Mouse (Mus musculus): ENCODE data around the gene Hps6. TPM values are rescaled to one million over a fixed set of nuclear protein-coding genes. Genes with fewer than 3 reads are reported as not detected.
"Not testable (repeated sequence)": the region's sequence is repeated elsewhere in the genome, so short reads cannot be mapped to it uniquely, and the experiment has no call there.

Hps6 gene
- 2.5 and 3.7 TPM in 2 replicates for polyA plus RNA-seq (2014; fragmentation: Nextera tagmentation; extraction: Ambion mirVana)

- H3K27ac ChIP-seq (ENCODE audit: low read depth, low read length), result no peak within 1 kb of the TSS
- peak within 1 kb of the TSS; percentile 98 for H3K4me2 ChIP-seq (ENCODE audit: low read depth, low read length, severe bottlenecking)
- WGBS, result under 1% methylated on average over 70 of the region's 70 CpGs
- H3K4me3 ChIP-seq (ENCODE audit: low read depth, low read length), result peak within 1 kb of the TSS; percentile 55
- H3K27me3 ChIP-seq (ENCODE audit: control insufficient read depth, insufficient read depth, low read length), result peaks cover 5% of the 10 kb centered on the region; the same call in 1 of the 2 replicates
- DNase-seq (ENCODE audit: low spot score), result peak; percentile 83
- H3K4me1 ChIP-seq (replicated peaks; ENCODE audit: control insufficient read depth, insufficient read depth, low read length), result peaks cover 9% of the 10 kb centered on the region; the same call in 1 of the 2 replicates
- peak; percentile 73 for ATAC-seq (replicated peaks; ENCODE audit: low FRiP score)
- no peaks in the 10 kb centered on the region for H3K36me3 ChIP-seq (ENCODE audit: control insufficient read depth, insufficient read depth, low read length)
- H3K9ac ChIP-seq (ENCODE audit: low read length), result peak within 1 kb of the TSS; percentile 77
- no peaks in the 10 kb centered on the region for H3K9me3 ChIP-seq (ENCODE audit: control insufficient read depth, low read length)
Measured at GRCm38 (mm10) chr19:46003371-46004226, at the start of gene Hps6. TSS of gene Hps6 (plus strand) at chr19:46003508.

GRCm38 (mm10) chr19:45956736-45957135, 46.6 kb upstream of the Hps6 start:
- Histone ChIP-seq H3K4me1 (replicated peaks; ENCODE audit: control insufficient read depth, insufficient read depth, low read length) (no peaks in the 10 kb centered on the region), H3K4me3 (ENCODE audit: low read depth, low read length) (no peak overlapping the region), H3K27me3 (ENCODE audit: control insufficient read depth, insufficient read depth, low read length) (no peaks in the 10 kb centered on the region), H3K9ac (ENCODE audit: low read length) (no peak overlapping the region), H3K4me2 (ENCODE audit: low read depth, low read length, severe bottlenecking) (no peak overlapping the region), H3K9me3 (ENCODE audit: control insufficient read depth, low read length) (no peaks in the 10 kb centered on the region), H3K27ac (ENCODE audit: low read depth, low read length) (no peak overlapping the region), H3K36me3 (ENCODE audit: control insufficient read depth, insufficient read depth, low read length) (no peaks in the 10 kb centered on the region)
- DNase-seq (ENCODE audit: low spot score) (no peak), ATAC-seq (replicated peaks; ENCODE audit: low FRiP score) (no peak)
- WGBS, result 91% methylated on average over 7 of the region's 7 CpGs

- Histone ChIP-seq H3K4me3 (ENCODE audit: low read depth, low read length) (no peak overlapping the region), H3K4me1 (replicated peaks; ENCODE audit: control insufficient read depth, insufficient read depth, low read length) (no peaks in the 10 kb centered on the region), H3K9ac (ENCODE audit: low read length) (no peak overlapping the region), H3K9me3 (ENCODE audit: control insufficient read depth, low read length) (no peaks in the 10 kb centered on the region), H3K36me3 (ENCODE audit: control insufficient read depth, insufficient read depth, low read length) (no peaks in the 10 kb centered on the region), H3K4me2 (ENCODE audit: low read depth, low read length, severe bottlenecking) (no peak overlapping the region), H3K27ac (ENCODE audit: low read depth, low read length) (no peak overlapping the region), H3K27me3 (ENCODE audit: control insufficient read depth, insufficient read depth, low read length) (no peaks in the 10 kb centered on the region)
- 36% methylated on average over 5 of the region's 5 CpGs for WGBS
- ATAC-seq (replicated peaks; ENCODE audit: low FRiP score), result no peak
- DNase-seq (ENCODE audit: low spot score), result no peak
Measured at GRCm38 (mm10) chr19:45960770-45961169, 42.5 kb upstream of the Hps6 start.

GRCm38 (mm10) chr19:45984379-45984778, 18.9 kb upstream of the Hps6 start:
- no peak overlapping the region for H3K4me3 ChIP-seq (ENCODE audit: low read depth, low read length)
- no peak for ATAC-seq (replicated peaks; ENCODE audit: low FRiP score)

GRCm38 (mm10) chr19:45988238-45988637, 15.1 kb upstream of the Hps6 start:
- Histone ChIP-seq H3K9me3 (ENCODE audit: control insufficient read depth, low read length) (no peaks in the 10 kb centered on the region), H3K4me2 (ENCODE audit: low read depth, low read length, severe bottlenecking) (no peak overlapping the region), H3K27me3 (ENCODE audit: control insufficient read depth, insufficient read depth, low read length) (no peaks in the 10 kb centered on the region), H3K36me3 (ENCODE audit: control insufficient read depth, insufficient read depth, low read length) (no peaks in the 10 kb centered on the region), H3K9ac (ENCODE audit: low read length) (no peak overlapping the region), H3K27ac (ENCODE audit: low read depth, low read length) (no peak overlapping the region), H3K4me1 (replicated peaks; ENCODE audit: control insufficient read depth, insufficient read depth, low read length) (no peaks in the 10 kb centered on the region), H3K4me3 (ENCODE audit: low read depth, low read length) (no peak overlapping the region)
- WGBS, result 98% methylated on average over 3 of the region's 3 CpGs
- ATAC-seq (replicated peaks; ENCODE audit: low FRiP score), result no peak
- no peak for DNase-seq (ENCODE audit: low spot score)

More at GRCm38 (mm10) chr19:45984379-45984778, 18.9 kb upstream of the Hps6 start:
- Histone ChIP-seq H3K9ac (ENCODE audit: low read length) (no peak overlapping the region), H3K9me3 (ENCODE audit: control insufficient read depth, low read length) (no peaks in the 10 kb centered on the region), H3K27ac (ENCODE audit: low read depth, low read length) (no peak overlapping the region), H3K4me2 (ENCODE audit: low read depth, low read length, severe bottlenecking) (no peak overlapping the region), H3K27me3 (ENCODE audit: control insufficient read depth, insufficient read depth, low read length) (no peaks in the 10 kb centered on the region), H3K4me1 (replicated peaks; ENCODE audit: control insufficient read depth, insufficient read depth, low read length) (no peaks in the 10 kb centered on the region), H3K36me3 (ENCODE audit: control insufficient read depth, insufficient read depth, low read length) (no peaks in the 10 kb centered on the region)
- DNase-seq (ENCODE audit: low spot score), result no peak

- Histone ChIP-seq H3K9ac (ENCODE audit: low read length) (no peak overlapping the region; the same call in 1 of the 2 replicates), H3K27me3 (ENCODE audit: control insufficient read depth, insufficient read depth, low read length) (no peaks in the 10 kb centered on the region), H3K9me3 (ENCODE audit: control insufficient read depth, low read length) (no peaks in the 10 kb centered on the region), H3K4me2 (ENCODE audit: low read depth, low read length, severe bottlenecking) (no peak overlapping the region), H3K4me1 (replicated peaks; ENCODE audit: control insufficient read depth, insufficient read depth, low read length) (no peaks in the 10 kb centered on the region), H3K4me3 (ENCODE audit: low read depth, low read length) (no peak overlapping the region), H3K36me3 (ENCODE audit: control insufficient read depth, insufficient read depth, low read length) (no peaks in the 10 kb centered on the region), H3K27ac (ENCODE audit: low read depth, low read length) (no peak overlapping the region)
- ATAC-seq (replicated peaks; ENCODE audit: low FRiP score) (no peak), DNase-seq (ENCODE audit: low spot score) (no peak)
- 94% methylated on average over 3 of the region's 3 CpGs for WGBS
Measured at GRCm38 (mm10) chr19:45991171-45991570, 12.1 kb upstream of the Hps6 start.

GRCm38 (mm10) chr19:45993441-45993840, 9.9 kb upstream of the Hps6 start:
- ATAC-seq (replicated peaks; ENCODE audit: low FRiP score); H3K4me2 ChIP-seq (ENCODE audit: low read depth, low read length, severe bottlenecking); H3K9me3 ChIP-seq (ENCODE audit: control insufficient read depth, low read length); H3K27ac ChIP-seq (ENCODE audit: low read depth, low read length); H3K9ac ChIP-seq (ENCODE audit: low read length); H3K36me3 ChIP-seq (ENCODE audit: control insufficient read depth, insufficient read depth, low read length); H3K4me1 ChIP-seq (replicated peaks; ENCODE audit: control insufficient read depth, insufficient read depth, low read length); DNase-seq (ENCODE audit: low spot score); H3K4me3 ChIP-seq (ENCODE audit: low read depth, low read length); H3K27me3 ChIP-seq (ENCODE audit: control insufficient read depth, insufficient read depth, low read length): not testable (repeated sequence)
- 91% methylated on average over 6 of the region's 6 CpGs for WGBS

GRCm38 (mm10) chr19:45993981-45994737, 9.1 kb upstream of the Hps6 start:
- 95% methylated on average over 13 of the region's 13 CpGs for WGBS

More at GRCm38 (mm10) chr19:45993981-45994737, 9.1 kb upstream of the Hps6 start:
- Histone ChIP-seq H3K4me2 (ENCODE audit: low read depth, low read length, severe bottlenecking) (no peak overlapping the region), H3K27me3 (ENCODE audit: control insufficient read depth, insufficient read depth, low read length) (no peaks in the 10 kb centered on the region), H3K9me3 (ENCODE audit: control insufficient read depth, low read length) (no peaks in the 10 kb centered on the region), H3K36me3 (ENCODE audit: control insufficient read depth, insufficient read depth, low read length) (no peaks in the 10 kb centered on the region), H3K4me1 (replicated peaks; ENCODE audit: control insufficient read depth, insufficient read depth, low read length) (peaks cover 3% of the 10 kb centered on the region; the same call in 1 of the 2 replicates), H3K4me3 (ENCODE audit: low read depth, low read length) (no peak overlapping the region), H3K9ac (ENCODE audit: low read length) (no peak overlapping the region), H3K27ac (ENCODE audit: low read depth, low read length) (no peak overlapping the region)
- DNase-seq (ENCODE audit: low spot score) (no peak), ATAC-seq (replicated peaks; ENCODE audit: low FRiP score) (no peak)

Data from forebrain, embryonic 11.5 days (tissue).